Mouse (Mus musculus) adrenal gland, postnatal 36 days (tissue): Measurements from ENCODE around the gene Fcho2. TPM values are rescaled to one million over a fixed set of nuclear protein-coding genes. Genes with fewer than 3 reads are reported as not detected.
"Not testable (repeated sequence)": the region's sequence is repeated elsewhere in the genome, so short reads cannot be mapped to it uniquely, and the experiment has no call there.

Source experiments
- DNase-seq, 2 experiments: peaks; one replicate each; pipeline ENCODE4 v3.0.0; 2021; ENCODE audit warnings: mixed read lengths in 1 of 2
- long read RNA-seq, 2 experiments: library from polyadenylated mRNA; stranded (forward); transcript quantifications; one replicate each; pipeline ENCODE4 v2.0.0; 2021; ENCODE audit warnings: borderline sequencing depth in 2 of 2
- total RNA-seq, 2 experiments: library from RNA; stranded (reverse); gene quantifications; 2 replicates each; pipeline ENCODE4 v1.2.3; 2021

Fcho2 gene
- 10 to 100 TPM; 47.1 to 51.0 TPM for total RNA-seq
- long read RNA-seq, experiment 1, partial matches to known transcripts: 1 of 2 reads
- long read RNA-seq, experiment 1, other reads (novel, unspliced or antisense): 1 of 2 reads
- long read RNA-seq, experiment 2, partial matches to known transcripts: 1 of 1 reads
- long read RNA-seq, experiment 2, other reads (novel, unspliced or antisense): 0 of 1 reads

DNA sequence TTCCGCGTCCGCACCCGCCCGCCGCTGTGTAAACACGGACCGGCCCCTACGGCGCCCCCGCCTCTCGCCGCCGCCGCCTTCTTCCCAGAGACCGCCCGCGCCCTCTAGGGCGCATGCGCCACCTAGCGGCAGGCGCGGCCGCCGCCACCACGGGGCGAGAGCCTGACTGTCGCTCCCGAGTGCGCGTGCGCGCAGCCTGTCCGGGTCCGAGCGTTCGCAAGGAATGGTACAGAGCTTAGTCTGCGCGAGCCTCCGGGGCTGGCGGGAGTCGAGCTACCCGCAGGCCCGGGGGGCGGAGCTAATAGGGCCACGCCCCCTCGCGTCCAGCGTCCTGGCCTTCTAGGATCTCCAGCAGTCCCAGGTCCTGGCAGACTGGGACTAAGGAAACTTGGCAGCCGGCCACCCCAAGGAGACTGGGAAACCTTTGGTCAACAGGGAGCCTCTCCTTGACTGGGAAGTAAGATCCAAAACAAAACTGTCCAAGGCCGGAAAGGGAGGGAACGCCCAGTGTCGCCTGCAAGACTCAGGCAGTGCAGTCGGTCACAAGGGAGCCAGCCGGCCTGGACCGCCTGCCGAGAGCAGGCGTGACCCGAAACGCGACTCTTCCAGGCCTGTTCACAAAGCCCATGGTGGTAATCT is at the start of gene Fcho2:
Gene Fcho2, minus strand, starts transcription at position 303 of the 639 bp plus-strand sequence.
- DNase-seq: peak; percentile 99 to 100

DNA sequence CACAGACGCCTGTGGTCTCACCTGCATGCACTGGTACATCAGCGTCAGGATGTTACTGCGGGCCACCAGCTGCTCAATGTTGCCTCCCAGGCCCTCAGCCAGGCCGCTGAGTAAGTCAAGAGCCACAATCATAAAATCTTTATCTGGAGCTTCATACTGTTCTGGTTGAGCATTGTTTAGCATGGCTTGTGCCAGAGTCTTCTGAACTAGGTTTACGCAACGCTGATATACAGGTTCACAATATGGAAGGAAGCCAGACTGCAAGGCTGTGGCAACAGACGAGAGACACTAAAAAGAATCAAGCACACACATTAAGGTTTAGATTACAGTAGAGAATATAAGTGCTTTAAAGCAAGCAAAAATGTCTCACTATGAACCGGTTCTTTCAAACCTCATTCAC is 40.0 kb upstream of the Fcho2 start:
- no peak for DNase-seq

DNA sequence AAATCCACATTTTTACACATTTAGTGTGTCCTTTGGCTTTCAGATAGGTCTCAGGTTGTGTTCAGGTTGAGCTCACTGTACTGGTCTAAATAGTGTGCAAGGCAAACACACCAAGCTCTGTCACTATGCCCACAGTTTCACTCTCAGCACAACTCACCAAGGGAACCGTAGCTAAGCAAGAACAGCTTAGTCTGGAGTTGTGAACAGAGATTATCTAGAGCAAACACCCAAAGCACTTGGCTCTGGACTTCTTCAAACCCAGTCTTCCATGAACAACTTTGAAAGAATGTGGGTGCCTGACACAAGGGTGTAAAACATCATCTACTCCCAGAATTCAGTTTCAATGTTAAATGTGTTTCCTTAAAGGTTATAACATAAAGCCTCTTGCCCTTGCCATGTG is 30.5 kb upstream of the Fcho2 start:
- no peak for DNase-seq

DNA sequence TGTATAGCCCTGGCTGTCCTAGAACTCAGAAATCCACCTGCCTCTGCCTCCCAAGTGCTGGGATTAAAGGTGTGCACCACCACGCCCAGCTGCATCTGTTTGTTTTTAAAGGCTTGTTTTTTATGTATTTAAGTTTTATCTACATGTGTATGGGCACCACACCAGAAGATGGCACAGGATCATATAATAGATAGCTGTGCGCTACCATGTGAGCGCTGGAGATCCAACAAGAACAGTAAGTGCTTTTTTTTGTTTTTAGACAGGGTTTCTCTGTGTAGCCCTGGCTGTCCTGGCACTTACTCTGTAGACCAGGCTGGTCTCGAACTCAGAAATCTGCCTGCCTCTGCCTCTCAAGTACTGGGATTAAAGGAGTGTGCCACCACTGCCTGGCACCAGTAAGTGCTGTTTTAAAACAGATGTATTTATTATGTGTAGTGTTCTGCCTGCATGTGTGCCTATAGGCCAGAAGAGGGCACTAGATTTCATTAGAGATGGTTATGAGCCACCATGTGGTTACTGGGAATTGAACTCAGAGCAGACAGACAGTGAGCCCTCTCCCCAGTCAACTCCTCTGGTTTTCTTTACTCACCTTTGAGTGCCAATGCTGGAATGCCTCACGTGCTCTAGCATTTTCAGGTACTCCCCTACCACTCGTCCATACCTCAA is 21.3 kb upstream of the Fcho2 start:
- DNase-seq: no peak

DNA sequence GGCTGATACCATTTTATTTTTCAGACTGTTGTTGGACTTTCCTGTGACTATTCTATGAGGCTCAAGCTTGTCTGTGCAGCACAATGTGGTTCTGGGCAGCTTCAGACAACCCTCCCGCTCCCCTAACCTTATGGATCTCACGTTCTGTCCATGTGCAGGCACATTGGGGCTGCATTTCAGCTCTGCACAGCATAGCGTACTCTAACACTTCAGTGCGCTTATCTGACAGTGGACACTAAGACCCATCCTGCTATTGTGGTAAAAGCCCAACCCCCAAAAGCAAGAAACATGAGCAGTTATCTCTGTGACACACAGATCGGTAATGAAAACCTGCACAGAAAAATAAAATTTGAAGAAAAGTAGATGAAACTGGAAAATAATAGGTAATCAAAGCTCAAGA is 20.5 kb upstream of the Fcho2 start:
- DNase-seq: no peak

DNA sequence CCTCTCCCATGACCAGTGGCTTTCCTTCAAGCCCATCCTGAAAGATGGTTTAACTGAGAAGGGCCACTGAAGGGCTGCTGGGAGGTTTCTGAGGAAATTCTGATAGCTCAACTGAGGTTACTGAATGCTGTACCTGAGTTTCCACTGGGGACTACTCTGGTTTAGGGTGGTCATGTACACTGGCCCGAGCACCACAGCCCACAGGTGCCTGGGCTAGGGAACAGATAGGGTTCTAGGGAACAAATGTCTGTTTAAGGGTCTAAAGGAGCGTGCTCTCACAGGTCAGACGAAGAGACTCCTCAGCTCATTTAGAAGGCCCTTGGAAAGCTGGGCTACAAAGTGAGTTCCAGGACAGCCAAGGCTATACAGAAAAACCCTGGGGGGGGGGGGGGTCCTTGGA is 19.5 kb upstream of the Fcho2 start:
- DNase-seq: no peak

DNA sequence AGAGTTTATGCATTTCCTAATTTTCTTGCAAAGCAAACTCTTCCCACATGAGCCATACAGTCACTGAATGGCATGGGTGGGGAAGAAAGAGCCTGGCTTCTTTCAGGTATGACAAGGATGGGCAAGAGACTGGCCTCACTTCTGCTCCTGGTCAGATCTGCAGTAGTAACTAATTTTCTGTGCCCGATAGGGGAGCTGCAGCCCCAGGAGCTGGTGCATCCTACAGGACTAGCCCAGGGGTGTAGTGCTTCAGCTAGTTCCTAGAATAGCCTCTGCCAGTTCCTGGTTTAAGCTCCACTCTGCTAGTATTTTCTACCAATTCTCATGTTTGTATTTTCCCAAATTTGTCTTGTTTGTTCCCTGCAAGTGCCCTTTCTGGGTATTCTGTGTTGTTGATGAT is 18.9 kb upstream of the Fcho2 start:
- DNase-seq: no peak

DNA sequence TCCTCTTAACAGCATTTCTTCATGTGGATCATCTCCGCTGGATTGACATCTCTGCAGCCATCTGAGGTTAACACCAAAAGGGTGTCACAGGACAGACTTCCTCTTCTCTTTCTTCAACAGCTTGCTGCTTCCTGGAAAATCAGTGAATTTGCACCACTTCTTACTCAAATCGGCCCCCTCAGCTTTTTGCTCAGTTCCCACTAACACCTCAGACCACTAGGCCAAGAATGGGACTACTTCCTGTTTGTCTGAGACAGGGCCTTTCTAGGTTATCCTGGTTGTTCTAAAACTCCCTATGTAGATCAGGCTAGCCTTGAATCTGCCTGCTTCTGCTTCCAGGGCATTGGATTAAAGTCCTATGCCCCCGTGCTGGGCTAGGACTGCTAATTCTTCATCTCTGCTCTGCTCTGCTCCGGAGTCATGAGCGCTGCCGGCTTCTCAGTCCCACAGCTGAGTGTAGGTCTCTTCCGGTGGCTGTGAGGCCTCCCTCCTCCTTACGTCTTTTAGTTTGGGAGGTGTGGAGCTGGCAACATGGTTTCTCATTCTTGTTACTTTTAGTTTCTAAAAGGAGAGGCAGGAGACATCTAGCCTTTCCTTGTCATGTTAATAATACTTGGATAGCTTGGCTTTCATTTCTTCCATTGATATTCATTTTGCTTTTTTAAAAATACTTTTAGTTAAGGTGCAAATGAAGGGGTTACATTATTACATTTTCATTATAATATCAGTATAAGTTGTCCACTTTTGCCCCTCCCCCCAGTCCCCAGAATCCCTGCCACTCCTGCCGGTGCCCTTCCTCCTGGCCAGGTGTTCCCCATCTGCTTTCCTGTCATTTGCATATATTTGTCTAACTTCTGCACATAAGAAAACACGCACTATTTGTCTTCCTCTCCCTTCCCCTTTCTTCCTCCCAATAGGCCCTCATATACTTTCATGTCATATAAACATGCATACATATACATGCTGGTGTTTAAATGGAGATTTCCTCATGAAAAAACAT is 17.5 kb upstream of the Fcho2 start:
- DNase-seq: no peak

DNA sequence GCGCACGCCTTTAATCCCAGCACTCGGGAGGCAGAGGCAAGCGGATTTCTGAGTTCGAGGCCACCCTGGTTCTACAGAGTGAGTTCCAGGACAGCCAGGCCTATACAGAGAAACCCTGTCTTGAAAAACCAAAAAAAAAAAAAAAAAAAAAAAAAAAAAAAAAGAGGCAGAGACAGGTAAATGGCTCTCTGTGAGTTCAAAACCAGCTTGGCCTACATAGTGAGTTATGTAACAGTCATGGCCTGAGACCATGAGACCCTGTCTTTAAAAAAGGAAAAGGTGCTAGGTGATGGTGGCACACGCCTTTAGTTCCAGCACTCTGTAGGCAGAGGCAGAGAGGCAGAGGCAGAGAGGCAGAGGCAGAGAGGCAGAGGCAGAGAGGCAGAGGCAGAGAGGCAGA is 13.8 kb upstream of the Fcho2 start:
- DNase-seq: not testable (repeated sequence)

DNA sequence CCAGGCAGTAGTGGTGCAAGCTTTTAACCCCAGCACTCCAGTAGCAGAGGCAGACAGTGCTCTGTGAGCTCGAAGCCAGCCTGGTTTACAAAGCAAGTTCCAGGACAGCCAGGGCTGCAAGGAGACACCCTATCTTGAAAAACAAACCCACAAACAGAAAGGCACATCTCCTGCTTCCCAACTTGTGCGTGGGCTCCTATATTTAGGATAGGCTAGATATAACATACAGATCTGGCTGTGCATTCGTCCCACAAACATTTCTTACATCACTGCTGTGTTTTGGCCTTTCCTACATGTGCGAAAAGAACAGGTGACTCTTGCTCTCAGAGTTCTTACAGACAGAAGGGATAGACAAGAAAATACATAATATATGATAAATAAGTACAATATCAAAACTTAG is 10.3 kb upstream of the Fcho2 start:
- no peak for DNase-seq

DNA sequence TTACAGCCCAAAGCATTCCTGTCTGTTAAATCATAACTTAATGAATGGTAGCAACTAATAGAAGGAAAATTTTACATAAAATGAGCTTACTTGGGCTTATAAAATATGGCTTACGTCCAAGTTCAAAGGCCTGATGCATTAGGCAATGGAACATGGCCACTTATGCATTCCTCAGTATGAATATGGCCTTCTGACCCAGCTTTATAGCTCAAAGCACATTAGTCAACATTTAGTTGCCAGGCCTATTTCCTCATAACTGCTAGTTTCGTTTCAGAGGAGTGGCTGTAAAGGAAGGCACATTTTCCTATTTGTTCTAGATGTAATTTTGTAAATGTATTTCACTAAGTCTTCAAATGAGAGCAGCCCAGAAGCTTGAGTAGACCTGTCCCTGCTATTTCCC is 3.8 kb upstream of the Fcho2 start:
- no peak for DNase-seq

DNA sequence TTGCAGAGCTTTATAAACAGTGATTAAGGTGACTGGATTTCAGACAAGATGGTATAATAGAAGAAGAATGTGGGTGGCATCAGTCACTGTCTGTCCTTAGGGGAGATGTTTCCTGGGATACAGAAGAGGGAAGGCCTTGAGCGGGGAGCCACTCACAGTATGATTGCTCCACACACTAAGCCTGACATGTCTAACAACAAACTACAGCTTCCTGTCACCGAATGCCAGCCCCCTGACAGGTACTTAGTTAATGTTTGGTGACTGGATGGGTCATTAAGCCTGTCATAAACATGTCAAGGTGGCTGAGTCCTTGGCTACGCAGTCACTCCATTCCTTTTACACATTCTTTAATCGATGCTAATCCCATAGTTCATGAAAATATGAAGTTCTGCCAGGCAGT is 3.0 kb upstream of the Fcho2 start:
- DNase-seq: peak; percentile 20 to 38

DNA sequence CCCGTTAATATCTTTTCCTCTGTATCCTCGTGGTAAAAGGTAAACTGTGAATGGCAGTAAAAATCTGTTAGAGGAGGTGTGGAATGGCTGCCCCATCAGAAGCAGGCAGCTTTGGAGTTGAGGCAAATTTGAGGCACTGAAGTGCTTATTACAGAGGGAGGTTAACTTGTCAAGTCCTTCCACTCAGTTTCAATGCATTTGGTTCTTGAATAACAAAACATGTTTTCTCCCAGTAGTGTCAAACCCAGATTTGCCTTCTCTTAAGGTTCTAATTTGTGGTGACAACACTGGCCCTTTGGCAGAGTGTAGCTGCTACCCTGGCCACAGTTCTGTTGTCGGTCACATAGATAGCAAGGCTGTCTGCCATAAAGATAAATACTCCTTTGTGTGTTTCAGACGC is 2.5 kb upstream of the Fcho2 start:
- no peak for DNase-seq

DNA sequence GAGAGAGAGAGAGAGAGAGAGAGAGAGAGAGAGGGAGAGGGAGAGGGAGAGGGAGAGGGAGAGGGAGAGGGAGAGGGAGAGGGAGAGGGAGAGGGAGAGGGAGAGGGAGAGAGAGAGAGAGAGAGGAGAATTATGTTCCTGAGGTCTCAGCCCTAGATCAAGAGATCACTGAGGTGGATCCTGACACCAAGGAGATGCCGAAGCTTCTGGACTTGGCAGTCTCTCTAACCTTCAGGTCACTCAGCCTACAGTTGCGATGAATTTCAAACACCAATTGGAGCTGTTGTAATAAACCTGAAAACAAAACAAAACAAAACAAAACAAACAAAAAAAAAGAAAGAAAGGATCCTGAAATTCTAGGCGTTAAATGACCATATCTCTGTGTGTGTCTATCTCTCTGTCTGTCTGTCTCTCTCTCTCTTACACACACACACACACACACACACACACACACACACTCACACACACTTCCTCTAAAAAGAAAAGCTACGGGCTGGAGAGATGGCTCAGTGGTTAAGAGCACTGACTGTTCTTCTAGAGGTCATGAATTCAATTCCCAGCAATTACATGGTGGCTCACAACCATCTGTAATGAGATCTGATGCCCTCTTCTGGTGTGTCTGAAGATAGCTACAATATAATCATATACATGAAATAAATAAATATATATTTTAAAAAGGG is 1.9 kb upstream of the Fcho2 start:
- DNase-seq: not testable (repeated sequence)

DNA sequence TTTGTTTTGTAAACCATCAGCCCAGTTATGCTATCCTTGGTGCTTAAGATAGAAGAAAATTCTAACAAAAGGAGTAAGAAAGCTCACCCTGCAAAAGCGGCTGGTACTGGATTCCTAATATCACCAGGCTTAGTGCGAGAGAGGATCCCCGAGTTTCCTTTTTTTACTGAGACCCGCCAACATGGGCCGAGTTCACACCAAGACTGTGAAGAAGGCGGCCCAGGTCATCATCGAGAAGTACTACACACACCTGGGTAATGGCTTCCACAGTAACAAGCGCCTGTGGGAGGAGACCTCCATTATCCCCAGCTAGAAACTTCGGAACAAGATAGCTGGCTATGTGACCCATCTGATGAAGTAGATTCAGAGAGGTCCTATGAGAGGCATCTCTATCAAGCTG is 1.3 kb upstream of the Fcho2 start:
- DNase-seq: no peak

DNA sequence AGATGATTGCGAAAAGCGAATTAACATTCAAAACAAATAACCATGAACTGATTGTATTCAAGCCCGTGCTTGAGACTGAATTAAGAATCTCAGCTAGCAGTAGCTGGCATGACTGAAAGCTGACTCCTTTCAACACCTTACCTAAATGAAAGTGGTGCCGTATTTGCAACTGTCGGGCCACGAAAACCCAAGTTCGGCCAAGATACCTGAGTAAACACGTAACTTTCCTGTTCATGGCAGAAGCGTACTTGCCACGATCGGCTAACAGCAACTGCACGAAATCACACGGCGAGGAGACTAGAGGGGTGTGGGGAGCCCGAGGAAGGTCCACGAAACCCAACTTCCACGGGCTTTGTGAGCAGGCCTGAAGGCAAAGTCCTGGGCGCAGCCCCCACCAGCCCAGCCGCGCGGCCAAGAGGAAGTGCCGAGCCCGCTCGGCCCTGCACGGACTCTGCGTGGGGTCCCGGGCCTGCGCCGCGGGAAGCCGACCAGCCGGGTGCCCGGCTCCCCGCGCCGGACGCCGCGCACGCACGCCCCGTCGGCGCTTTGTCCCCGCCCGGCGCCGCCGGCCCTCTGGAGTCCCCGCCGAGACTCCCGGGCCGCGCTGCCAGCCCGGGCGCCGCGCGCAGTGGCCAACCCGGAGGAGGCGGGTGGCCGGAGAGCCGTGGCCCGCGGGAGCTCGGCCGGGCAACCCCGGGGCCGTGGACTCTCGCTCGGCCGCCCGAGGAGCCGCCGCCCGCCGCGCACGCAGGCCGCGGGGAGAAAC is 791 bp downstream of the Fcho2 start:
- DNase-seq: peak; percentile 66 to 74

DNA sequence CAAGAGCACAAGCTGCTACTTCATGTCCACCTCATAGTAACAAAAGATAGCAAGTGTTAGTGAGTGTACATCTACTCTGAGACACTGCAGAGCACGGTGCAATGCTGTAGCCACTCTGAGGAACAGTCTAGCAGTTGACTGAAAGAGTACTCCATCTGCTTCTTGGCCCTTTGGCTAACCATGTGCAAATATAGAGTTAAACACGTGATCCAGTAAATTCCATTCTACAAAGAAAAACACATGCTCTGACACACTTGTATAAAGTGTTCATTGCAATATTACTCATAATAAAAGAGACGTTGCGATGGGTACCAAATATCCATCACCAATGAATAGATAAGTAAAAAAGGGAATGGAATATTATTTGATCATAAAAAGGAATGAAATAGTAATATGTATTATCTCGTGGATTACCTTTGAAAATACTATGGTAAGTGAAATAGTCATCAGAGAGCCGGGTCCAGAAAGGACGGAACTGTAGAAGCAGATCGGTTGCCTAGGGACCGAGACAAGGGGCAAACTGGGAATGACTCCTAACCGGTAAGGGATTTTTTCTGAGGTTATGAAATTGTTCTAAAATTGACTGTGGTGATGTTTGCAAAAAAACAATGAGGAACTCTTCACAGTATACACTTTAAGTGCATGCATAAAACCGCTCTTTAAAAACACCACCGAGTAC is 1.5 kb downstream of the Fcho2 start:
- DNase-seq: no peak

DNA sequence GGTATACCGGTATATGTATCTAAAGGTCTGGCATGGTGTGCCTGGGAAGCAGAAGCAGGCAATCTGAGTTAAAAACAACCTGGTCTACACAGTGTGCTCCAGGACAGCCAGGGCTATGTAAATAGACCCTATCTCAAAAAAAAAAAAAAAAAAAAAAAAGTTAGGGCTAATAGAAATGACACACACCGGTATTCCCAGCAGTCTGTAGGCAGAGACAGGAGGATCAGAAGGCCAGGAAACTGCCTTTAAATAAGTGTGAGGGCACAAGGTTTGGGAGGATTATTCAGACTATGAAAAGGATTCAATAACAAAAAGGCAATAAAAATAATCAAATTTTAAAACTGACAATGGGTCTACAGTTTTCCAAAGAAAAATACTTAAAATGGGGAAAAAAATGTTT is 2.1 kb downstream of the Fcho2 start:
- DNase-seq: no peak

DNA sequence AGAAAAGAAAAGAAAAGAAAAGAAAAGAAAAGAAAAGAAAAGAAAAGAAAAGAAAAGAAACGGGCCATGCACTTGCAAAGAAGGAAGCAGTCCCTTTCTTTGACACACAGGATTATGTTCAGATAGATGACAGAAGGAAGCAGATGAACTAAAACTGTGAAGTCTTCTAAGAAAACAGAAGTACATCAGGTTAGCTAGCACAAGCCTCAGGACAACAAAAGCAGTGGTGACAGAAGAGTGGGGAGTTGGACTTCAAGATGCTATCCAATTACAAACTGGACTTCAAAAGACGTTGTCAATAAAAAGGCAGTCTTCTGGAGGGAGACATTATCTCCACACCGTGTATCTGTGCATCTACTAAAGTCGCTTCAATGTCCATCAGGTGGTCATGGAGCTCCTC is 3.0 kb downstream of the Fcho2 start:
- no peak for DNase-seq

DNA sequence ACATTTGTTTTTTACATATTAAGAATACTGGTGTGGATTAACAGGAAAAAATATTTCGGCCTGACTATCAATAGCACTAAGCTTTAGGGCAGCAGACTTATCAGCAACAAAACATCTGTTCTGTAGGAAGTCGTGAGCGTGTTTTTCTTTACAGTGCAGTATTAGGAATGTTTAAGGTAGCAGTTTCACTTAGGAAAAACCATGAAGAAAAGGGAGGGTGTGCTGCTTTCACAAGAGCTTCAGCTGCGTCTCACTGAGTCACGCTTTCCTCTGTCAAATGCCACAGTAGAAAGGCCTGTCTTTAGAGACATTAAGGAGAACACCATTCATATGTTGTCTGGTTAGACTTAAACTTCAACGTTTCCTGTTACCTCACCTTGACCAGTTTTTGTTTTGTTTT is 5.1 kb downstream of the Fcho2 start:
- DNase-seq: peak in 1 of 2 experiments; percentile 20

DNA sequence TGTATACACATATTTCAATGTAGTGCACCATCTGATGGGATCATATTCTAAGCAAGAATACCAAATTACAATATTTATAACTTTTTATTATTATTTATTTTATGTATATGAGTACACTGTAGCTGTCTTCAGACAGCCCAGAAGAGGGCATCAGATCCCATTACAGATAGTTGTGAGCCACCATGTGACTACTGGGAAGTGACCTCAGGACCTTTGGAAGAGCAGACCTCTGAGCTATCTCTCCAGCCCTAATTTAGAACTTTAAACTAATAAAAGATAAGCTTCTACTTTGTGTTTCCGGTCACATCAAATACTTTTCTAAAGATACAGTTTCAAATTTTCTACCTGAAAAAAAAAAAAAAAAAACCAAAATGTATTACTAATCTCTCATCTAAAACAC is 6.2 kb downstream of the Fcho2 start:
- DNase-seq: no peak
